Mouse (Mus musculus) layer of hippocampus, adult 8-10 months (tissue): ENCODE data around the gene Arl3. TPM values are rescaled to one million over a fixed set of nuclear protein-coding genes. Genes with fewer than 3 reads are reported as not detected.
A peak's percentile ranks its signal among the peaks of the same experiment; 100 is the strongest.
"Not testable (repeated sequence)": the region's sequence is repeated elsewhere in the genome, so short reads cannot be mapped to it uniquely, and the experiment has no call there.

ENCODE experiments used
- DNase-seq, 2 experiments: peaks; one replicate each; pipeline ENCODE4 v3.0.0; 2022; ENCODE audit warnings: low spot score in 2 of 2
- total RNA-seq, 4 experiments: library from RNA; stranded (reverse); gene quantifications; 2 replicates each; pipeline ENCODE4 v1.2.4; 2022

Gene Arl3
- total RNA-seq, 4 experiments from 2014 or later = 85.9 to 125 (median 103) TPM

DNA sequence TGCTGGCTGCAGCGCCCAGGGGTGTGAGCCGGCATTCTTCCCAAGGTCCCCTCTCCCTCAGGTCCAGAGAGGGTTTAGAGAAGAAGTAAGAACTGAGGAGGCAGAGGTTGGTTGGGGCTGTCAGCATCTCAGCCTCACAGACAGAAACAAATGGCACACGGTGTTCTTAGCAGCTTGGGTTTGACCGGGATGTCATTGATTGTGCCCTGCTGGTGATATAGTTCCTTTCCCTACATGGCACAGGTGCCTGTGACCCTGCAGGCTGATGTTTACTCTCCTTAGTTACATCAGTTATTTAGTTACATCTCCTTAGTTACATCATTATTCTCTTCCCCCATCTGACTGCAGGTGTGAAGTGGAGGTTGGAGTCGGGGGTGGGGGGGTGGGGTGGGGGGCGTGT, 18.6 kb upstream of the Arl3 start:
- DNase-seq = no peak

DNA sequence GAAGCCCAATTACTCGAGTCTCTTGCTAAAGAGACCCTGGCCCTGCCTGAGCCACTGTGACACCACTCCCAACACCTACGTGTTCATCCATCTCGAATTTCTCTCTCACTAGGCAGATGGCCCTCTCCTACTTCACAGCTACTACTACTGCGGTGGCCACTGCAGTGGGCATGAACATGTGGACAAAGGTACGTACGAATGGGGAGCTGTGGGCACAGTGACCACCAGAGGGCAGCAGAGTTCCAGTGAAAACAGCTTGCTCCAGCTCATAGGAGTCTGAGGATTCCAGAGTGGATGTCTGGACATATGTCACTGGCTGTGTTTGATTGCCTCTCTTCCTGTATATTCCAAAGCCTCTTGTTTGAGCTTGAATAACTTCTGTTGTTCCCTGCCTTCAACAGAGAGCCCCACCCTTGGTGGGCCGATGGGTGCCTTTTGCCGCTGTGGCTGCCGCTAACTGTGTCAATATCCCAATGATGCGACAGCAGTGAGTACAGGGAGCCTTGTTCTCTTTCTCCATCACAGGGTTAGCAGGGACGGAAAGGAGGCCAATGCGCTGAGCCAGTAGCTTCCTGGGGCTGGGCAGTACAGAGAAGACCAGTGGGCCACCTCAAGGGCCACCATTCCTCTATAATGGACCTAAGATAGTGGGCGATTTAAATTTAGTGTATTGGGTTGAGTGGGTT, 15.0 kb upstream of the Arl3 start:
- DNase-seq = peak; percentile 67 to 90

DNA sequence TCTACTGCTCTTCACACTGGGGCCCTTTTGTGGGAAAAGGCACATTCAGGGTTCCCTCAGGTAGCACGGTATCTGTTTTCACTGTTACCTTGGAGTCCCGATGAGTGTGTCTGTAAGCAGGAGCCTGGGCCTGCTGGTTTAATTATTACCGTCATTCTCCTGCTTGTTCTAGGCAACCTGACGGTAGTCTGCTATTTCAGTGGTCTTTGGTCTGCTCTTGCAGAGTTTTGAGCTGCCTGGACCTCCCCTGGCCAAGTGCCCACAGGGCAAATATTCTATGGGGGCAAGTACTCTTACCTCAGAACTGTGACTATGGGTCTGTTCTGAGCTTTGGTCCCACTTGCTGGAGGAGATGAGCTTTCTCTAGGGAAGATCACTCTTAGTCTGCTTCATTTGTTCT, 2.2 kb upstream of the Arl3 start:
- DNase-seq = no peak

DNA sequence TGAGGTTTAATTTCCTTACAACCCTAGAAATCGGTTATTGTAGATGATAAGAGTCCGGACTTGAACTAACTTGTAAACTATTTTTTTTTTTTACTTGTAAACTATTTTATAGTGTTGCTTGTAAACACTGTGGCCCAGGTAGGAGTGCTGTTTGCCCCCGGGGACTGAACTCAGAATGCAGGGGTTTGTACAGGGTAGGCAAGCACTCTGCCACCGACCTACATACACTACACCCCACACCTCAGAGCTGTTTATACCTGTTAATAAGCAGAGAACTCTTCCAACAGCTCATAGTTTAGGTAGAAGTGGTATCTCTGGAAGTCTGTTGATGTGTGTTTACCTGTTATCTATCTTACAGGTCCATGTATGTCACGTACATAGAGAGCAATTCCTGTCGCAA, 992 bp upstream of the Arl3 start:
- DNase-seq = no peak

DNA sequence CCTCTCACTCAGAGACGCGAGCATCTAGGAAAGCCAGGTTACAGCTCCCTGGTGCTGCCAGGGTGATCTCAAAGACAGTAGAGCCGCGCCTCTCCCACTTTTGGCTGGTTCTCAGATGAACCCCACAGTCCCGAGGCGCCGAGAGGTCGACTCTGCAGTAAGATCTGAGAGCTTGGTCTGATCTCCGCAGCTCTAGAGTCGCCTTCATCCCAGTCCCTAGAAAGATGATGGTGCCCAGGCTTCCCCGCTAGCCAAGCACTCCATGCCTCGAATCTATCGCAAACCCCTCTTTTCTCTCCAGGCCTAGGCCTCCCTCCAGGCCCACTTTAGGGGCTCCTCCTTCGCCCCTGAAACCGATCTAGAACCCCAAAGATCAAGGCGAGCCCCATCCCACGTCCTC, 450 bp downstream of the Arl3 start:
- no peak for DNase-seq

DNA sequence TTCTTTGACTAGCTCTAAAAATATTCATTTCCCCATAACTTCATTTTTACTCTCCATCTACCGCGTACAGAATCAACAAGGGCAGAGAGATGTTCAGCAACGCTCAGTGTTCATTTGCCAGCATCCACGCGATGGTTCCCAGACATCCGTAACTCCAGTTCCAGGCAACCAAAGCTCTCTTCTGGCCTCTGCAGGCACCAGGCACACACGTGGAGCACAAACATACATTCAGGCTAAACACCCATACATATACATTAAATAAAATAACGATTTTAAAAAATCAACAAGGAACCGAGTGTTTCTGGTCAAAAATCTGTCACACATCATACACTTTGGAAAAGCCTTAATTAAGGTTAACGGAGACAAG, 1.1 kb downstream of the Arl3 start:
- DNase-seq = no peak

DNA sequence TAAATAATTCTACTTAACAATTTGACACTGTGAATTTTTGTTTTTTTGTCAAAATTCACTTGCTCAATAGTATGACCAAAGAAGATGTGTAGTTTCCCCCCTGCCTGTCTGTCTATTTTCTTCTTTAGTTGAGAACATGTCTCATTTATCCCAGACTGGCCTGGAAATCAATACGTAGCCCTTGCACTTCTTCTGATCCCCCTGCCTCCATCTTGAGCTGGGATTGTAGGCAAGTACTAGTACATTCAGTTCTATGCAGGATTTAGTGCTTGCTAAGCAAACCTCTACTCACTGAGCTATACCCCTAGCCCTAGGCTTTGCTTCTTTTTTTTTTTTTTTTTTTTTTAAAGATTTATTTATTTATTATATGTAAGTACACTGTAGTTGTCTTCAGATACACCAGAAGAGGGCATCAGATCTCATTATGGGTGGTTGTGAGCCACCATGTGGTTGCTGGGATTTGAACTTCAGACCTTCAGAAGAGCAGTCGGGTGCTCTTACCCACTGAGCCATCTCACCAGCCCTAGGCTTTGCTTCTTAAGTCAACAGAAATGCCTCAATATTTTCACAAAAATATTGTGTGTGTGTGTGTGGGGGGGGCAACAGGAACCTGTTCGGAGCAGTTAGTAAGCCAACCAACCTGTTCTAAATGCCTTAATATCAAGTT, 1.7 kb downstream of the Arl3 start:
- not testable (repeated sequence) for DNase-seq

DNA sequence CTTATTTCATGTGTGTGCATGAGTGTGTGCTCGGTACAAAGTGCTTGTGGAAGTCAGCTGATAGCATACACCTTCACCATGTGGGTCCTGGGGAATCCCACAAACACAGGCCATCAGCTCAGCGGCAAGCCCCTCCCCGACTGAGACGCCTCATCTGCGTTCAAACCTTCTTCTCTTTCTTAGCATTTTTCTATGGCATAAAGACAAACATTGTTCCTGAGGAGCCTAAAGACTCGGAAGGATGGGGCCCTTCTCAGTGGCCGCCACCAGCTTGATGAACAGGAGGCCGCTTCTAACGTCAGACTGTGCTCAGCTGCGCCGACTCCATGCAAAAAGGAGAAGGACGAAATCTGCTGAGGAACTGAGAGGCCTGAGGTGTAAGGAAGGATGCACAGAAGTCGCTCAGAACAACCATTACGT, 8.9 kb downstream of the Arl3 start:
- DNase-seq = no peak

DNA sequence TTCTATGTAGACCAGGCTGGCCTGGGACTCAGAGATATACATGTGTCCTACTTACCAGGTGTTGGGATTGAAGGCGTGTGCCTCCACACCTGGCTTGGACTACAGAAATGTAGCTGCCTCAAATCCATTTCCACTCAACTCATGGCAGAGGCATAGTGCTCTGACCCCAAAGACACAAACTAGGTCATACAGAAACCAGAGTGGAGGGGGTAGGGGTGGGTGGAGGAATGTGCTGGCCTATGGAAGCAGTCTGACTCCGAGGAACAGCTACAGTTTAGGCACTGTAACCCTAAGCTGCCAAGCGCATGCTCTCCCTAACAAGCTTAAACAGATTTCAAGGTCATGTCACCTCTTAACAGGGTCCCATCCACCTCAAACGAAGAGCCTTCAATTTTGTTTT, 9.4 kb downstream of the Arl3 start:
- DNase-seq = no peak

DNA sequence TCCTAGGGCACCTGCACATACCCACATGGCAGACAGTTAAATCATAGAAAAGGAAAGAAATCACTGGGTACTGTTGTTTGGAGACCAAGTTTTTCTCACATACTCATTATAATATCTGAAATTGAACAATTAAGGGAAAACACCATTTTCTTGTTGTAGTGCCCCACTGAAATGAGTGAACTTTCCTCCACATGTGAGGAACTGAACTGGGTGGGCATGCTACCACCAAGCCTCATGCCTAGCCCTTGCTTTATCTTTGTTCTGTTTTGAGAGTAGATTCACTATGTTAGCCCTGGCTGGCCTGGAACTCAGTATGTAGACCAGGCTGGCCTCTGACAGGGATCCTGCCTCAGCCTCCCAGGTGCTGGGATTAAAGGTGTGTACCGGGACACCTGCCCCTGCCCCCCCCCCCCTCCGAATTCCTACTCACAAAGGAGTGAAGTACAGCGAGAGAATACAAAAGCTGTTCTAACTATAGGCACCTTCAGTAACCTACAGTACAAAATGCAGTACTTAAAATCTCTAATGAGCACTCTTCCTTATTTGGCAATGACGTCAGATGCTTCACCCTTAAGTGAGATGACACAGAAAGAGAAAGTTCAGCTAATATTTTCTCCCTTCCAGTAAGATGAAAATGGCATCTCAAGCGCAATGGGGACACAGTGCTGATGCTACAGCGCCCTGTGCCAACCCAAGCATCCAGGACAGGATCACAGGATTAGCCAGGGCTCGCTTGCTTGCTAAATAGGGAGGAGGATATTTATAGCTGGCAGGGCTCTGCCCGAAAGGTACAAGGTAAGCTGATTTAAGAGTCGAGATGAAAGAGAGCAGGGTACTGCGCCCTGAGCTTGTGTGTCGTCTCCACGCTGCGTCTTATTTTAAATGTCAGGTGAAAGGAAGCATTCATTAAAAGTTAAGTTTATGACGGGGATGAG, 10.2 kb downstream of the Arl3 start:
- DNase-seq = no peak

DNA sequence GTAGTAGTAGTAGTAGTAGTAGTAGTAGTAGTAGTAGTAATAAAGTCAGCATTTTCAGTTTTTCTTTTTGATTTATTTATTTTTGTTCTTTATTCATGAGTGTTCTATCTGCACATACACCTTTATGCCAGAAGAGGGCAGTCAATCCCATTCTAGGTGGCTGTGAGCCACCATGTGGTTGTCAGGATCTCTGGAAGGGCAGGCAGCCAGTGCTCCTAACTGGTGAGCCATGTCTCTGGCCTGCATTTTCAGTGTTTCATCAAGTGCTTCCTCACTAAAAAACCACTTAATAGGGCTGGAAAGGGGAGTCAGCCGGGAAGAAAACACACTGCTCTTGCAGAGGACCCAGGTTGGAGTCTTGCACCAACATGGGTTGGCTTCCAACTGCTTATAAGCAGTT, 10.9 kb downstream of the Arl3 start:
- peak in 1 of 2 experiments; percentile 52 for DNase-seq

DNA sequence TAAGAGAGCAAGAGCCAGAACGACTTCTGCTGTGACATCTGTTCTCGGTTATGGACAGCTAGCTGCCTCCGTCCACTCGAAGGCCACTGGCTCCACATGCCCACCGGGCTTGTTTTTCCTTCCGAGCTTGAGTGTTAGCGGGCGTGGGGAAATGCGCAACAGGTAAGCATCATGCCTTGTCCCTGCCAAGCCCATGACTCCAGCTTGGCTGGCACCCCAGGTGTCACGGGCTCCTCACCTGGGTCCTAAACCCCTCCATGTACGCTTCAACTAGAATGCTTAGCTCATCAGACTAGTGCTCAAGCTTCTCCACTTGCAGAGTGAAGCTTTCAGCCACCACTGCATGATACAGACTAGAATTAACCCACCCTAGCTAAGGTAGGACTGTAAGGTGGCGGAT, 14.4 kb downstream of the Arl3 start:
- DNase-seq = no peak

DNA sequence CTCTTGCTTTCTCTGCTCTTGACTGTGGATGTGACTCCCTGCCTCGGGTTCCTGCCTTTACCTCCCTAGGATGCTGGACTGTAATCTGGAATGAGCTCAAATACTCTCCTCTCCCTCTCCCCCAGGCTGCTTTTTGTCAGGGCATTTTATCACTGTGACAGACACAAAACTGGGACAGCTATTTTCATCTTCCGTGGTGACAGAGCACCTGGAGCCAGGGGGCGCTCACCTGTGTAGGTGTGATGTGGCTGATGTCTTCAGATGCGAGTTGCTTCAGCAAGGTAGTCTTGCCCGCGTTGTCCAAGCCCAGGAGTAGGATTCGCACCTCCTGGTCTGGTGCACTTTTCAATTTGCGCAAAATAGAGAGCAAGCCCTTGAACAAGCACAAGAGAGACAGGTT, 15.0 kb downstream of the Arl3 start:
- no peak for DNase-seq

DNA sequence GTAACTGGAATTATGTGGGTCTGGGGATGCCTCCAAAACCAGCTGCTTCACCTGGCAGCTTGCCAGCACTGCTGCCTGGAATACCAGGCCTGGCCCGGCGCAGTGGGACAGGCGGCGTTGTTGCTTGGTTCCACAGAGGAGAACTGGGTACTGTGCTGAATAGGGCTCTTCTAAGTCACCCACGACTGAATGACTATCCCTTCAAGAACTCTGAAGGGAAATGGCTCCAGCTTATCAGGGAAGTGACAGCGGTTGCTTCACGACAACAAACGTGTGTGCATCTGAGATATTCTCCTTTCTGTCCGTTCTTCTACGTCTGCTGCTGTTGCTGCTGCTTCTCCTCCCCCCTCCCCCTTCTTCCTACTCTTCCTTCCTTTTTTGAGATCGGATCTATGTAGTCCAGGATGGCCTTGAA, 19.4 kb downstream of the Arl3 start:
- peak in 1 of 2 experiments; percentile 57 for DNase-seq

DNA sequence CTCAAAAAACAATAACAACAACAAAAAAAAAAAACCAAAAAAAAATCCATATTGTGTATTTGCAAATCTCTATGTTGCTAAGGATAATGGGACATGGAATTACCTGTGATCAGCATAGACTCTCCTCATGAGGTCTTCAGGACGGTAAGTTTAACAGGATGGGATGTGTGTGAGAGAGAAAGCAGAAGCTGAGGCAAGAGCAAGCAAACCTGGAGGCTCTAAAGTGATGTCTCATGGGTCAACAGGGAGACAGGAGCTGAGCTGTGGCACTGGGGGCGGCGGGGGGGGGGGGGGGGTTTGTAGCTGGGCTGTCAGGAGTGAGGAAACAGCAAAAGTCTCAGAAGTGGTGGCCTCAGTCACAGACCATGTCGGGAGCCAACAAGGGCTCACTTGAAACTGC, 20.5 kb downstream of the Arl3 start:
- DNase-seq = no peak

DNA sequence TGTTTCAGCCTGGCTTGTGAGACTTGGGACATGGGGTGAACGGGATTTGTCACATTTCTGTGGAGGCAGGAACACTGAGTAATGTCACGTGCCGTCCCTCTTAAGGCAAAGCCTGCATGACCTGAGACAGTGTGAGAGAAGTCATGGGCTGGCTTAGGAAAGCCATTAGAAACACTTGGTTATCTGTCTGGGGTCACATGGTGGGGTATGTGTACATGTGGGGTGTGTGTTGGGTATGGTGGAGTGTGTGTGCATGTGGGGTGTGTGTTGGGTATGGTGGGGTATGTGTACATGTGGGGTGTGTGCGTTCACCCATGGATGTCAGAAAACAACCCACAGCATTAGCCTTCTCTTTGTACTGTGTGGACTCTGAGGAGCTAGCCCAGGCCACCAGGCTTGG, 22.6 kb downstream of the Arl3 start:
- no peak for DNase-seq

DNA sequence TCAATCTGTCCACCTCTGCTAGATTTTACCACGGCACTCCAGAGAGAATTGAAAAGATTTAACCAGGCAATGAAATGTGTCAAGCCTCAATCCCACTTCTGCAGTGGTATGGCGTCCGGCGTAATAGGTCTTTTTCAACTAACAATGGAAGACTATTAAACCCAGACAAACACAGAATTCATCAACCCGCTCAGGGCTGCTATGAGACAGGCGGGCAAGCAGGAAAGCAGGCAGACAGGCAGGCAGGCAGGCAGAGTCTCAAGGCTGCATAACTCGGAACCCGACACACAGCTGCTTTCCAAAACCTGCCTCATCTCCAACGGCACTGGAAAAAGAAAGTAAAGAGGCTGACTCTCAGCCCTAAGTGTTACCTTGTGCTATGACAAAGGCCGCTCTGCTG, 24.9 kb downstream of the Arl3 start:
- no peak for DNase-seq

DNA sequence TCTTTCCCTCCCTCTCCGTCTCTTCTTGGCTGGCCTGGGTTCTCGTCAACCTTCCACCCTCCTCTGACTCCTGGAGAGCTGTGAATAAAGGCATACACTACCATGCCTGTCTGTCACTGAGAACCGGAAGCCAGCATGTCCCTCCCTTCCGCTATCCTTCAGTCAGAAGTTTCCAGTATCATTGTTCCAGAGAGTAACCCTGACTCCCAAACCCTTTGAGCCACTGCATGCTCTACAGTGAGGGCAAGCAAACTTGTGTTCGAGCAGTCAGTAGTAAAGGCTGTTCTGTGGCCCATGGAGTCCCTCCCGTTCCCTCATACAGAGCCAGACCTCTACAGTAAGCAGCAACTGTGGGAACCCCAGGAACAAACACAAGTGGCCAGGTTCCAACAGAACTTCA, 25.4 kb downstream of the Arl3 start:
- no peak for DNase-seq

DNA sequence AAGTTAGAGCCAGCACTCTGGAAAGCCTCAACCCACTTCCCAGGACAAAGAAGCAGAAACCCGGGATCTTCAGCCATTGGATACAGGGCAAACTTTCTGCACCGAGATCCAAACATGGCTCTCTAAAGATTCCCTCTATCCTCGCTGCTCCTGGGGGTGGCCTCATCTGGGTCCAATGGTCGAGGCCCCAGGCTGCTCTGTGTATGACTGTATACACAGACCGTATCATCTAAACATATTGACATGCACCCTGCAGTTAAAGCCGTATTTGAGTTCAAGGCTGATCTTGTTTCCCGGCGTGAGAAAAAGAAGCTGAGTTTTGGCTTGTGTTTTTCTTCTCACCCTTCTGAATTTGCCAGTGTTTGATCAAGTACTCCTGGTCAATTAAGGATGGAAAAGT, 30.2 kb downstream of the Arl3 start:
- DNase-seq = no peak

DNA sequence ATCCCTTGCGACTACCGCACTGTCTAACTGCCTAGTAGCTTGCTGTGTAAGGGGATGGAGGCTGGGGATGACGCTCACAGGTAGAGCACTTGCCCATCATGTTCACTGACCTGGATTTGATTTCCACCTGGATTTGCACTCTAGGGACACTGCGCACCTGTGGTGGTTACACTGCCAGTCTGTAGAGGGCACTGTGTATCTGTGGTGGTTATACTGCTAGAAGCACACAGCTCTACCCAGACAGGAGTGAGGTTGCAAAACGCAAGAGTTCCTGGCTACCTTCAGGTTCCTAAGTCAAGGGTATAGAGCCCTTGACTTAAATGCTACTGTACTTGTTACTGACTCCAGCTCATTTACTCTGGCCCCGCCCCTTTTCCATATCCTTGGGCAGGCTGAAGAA, 34.8 kb downstream of the Arl3 start:
- DNase-seq = no peak

DNA sequence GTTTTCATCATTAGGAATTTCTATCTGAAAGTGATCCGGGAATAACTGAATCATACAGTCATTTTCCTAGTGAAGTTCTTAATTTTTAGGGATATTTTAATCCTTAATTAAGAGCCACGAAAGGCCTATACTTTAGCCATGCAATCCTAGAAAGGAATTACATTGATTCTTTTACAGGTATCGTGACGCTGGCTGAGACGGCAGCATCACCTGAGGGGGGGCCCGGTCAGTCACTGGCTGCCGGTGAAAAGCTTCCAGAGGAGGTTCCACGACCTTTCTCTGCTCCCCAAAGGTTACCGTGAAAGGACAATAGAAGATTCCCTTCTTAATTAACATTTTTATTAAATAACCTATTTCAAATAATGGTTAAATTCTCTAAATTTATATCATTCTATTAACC, 35.6 kb downstream of the Arl3 start:
- DNase-seq = no peak

DNA sequence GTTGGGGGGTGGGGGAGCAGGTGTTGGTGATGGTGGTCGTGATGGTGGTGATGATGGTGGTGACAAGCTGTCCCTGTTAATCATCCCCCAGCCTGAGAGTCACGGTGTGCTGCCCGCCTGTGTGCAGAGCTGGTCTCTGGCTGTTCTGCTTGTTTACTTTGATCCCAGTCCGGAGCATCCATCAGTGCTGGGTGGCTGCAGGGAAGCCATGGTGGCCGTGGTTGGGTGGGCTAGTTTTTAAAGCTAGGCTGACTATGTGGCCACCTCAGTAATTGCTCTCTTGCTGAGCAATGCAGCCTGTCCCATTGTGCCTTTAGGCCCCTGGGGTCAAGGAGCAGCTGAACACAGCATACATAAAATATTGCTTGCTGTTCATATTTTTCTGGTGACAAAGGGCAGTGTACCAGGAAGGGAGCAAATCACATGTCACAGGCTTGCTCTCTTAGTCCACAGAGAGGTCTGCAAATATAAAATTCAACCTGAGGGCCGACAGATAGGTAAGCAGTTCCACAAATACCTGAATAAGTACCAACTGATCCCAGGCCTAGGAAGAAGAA, 38.4 kb downstream of the Arl3 start:
- DNase-seq = no peak
